In genomic region chr17:45945005-45945404, GRCm38 (mm10) we compare ENCODE assay signal across 10 mouse cellular contexts.
A peak's percentile ranks its signal among the peaks of the same experiment; 100 is the strongest.
DNase-seq lines count a peak whose midpoint lies in the region.
"Had no signal": no experiment of that assay in that cellular context is flagged by ENCODE, and none has a peak within 500 bp of the region (broad histone marks: within the 10 kb centered on the region; RNA-seq: fewer than 3 reads in every experiment).

No protein-coding gene starts in this region.

- DNase-seq in adrenal gland, postnatal 14 days, result peak; percentile 47
- DNase-seq in adrenal gland, postnatal 4 days (ENCODE audit: low spot score in 2 of 2), result no peak
- DNase-seq in fibroblast of lung, adult 2 months (ENCODE audit: low read depth), result peak; percentile 52
- DNase-seq in kidney, postnatal 36 days, result peak; percentile 37 to 62
- DNase-seq in lung, postnatal 25 days (ENCODE audit: low spot score), result peak; percentile 59
- DNase-seq in gastrocnemius, adult 18-20 months (ENCODE audit: low spot score), result no peak
- DNase-seq in spleen, postnatal 10 days (ENCODE audit: low spot score in 2 of 2), result no peak
- DNase-seq in left cerebral cortex, adult 9 months (ENCODE audit: low spot score in 2 of 2), result no peak
- DNase-seq: B cell, adult 2 months; gastrocnemius, postnatal 36 days had no signal

Comparison
In these comparisons a context has a peak if more than half of its experiments do, and no peak if none do; other contexts are left out.
1. DNase-seq: peak in adrenal gland, postnatal 14 days (single experiment), fibroblast of lung, adult 2 months (single experiment), kidney, postnatal 36 days (2 of 2) and lung, postnatal 25 days (single experiment); none in adrenal gland, postnatal 4 days (0 of 2), gastrocnemius, adult 18-20 months (single experiment), spleen, postnatal 10 days (0 of 2) and left cerebral cortex, adult 9 months (0 of 2).